Mouse (Mus musculus) heart, adult 9 months (tissue): ENCODE measurements around the gene Dram1.

Source experiments
- DNase-seq, 2 experiments: peaks; one replicate each; pipeline ENCODE4 v3.0.0; 2022; ENCODE audit warnings: low spot score in 2 of 2

Dram1 gene

DNA sequence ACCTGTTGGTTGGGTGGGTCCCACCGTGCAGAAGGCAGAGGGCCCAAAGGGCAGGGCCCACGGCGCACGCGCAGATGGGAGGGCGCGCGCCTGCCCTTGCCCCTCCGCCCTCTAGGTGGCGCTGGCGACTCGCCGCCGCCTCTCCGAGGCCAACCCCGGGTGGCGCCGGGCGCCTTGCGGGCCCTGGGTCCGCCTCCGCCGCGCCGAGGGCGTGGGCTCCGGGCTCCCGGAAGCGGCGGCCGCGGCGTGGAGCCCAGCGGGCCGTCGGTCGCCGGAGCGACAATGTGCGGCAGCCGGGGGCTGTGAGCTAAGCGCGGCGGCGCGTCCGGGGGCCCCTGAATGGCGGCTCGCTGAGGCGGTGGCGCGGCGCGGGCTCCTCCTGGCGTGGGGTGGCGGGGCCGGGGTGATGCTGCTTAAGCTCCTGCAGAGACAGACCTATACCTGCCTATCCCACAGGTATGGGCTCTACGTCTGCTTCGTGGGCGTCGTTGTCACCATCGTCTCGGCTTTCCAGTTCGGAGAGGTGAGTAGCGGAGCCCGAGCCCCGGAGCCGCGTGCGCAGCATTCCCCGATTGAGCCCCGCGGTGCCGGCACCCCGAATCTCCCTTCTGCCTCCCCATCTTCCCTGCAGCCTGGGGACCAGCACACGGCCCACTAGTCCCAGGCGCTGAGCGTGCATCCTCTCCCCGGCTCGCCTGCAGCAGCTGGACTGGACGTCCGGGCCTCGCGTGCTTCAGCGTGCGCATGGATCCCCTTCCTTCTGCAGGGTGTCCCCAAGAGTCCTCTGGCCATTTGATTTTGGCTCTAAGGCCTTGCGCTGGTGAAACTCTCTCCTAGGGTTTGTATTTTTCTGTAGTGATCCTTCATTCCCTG, at the start of gene Dram1, which contains the start of gene Gnptab:
Gene Dram1 (minus strand): TSS at position 68 of the 873 bp plus-strand sequence.
Gene Gnptab (plus strand): TSS at position 120 of the 873 bp plus-strand sequence.
- peak; percentile 85 to 88 for DNase-seq

DNA sequence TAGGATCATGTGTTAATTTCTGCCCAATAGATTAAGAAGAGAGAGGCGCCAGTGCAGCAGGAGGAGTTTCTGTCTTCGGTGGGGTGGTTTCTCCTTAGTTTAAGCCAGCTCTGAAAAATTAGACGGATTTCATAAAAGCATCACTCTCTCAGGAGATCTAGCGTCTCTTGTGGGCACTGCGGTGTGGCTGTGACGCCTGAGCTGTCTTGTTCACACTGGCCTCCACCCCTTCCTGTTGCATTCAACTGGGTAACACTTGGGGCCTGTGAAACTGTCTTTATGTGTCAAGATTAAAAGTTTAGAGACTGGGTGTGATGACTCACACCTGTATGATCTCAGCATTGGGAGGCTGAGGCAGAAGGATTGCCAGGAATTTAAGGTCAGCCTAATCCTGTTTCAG, 49.1 kb upstream of the Dram1 start:
- DNase-seq: no peak

- DNase-seq: no peak
Observed at GRCm38 (mm10) chr10:88426896-88427295, 48.0 kb upstream of the Dram1 start.

GRCm38 (mm10) chr10:88426158-88426816, 47.4 kb upstream of the Dram1 start:
- DNase-seq: peak; percentile 51 to 54

DNA sequence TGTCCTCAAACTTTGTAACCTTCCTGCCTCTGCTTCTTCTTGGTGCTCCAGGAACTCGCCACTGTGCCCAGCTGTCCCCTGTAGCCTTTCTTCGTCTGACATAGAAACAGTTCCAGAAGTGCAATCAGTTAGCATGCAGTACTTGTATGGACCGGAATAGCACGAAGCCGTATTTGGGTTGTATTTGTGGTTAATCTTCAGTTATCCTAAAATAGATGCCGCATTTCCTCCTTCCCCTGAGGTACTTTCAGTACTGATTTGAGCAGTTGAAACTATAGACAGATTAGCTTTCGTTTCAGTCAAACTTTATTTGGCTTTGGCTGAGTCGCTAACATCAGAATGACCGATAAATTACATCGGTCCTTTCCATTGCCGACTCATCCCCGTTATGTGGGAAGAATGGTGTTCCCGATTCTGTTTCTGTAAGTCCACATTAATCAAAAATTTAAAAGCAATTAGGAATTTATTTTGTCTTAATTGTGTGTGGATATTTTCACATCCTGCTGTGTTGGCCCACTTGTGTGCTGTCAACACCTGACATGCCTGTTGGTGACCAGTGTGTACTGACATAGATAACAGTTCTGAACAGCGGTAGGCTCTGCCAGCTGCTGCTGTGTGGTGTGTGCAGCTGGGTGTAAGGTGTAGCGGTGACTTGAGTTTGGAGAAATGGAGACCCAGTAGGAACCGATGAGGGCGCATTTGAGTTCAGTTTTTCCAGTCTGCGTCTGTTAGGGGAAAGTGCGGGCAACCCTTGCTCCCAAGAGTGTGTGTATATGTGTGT, 42.0 kb upstream of the Dram1 start:
- DNase-seq: no peak

- no peak for DNase-seq
Observed at GRCm38 (mm10) chr10:88420141-88420541, 41.3 kb upstream of the Dram1 start.

GRCm38 (mm10) chr10:88417686-88418085, 38.8 kb upstream of the Dram1 start:
- DNase-seq: peak in 1 of 2 experiments; percentile 29

GRCm38 (mm10) chr10:88412290-88412995, 33.6 kb upstream of the Dram1 start:
- peak in 1 of 2 experiments; percentile 25 for DNase-seq

DNA sequence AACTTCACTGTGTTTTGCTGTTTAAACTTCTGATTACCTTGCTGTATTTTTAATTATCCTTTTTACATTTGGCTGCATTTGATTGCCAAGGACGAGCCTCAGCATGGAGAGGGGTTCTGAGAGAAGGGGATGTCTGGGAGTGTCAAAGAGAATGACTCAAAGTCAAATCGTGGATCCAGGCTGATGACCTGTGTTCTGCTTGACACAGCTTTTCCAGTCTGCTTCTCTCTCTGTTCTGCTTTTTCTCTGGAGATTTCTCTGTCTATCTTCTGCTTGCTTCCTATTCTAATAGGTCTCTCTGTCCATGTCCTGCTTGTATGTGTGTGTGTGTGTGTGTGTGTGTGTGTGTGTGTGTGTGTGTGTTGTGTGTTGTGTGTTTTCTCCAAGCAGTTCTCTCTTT, 30.9 kb upstream of the Dram1 start:
- no peak for DNase-seq

DNA sequence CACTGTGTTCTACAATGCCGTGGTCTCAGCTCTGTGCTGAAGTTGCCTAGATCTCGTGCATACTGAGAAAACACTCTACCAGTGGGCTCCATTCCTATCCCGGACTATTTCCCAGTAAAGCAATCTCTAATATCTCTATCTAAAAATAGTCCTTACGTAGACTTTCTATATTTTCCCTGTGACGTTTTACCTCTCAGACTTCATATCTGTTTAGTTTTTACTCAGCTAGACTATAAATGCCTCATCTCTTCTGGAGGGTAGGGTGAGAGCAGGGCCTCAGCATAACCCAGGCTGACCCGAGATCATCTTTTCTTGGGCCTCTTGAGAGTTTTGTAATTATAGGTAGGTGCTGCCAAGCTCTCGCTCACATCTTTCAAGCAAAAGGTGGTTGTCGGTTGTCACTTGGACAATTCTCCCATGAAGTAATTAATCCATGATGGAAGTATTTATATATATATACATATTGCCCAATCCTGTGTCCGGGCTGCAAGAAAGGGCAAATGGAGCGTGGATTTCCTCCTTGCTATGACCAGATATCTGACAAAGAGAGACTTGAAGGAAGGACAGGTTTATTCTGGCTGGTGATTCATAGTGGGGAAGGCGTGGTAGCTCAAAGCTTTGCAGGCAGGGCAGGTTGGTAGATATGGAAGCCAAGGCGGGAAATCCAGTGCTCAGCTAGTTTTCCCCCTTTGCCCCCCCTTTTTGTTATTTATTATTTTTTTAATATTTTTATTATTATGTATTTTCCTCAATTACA, 29.2 kb upstream of the Dram1 start:
- no peak for DNase-seq

DNA sequence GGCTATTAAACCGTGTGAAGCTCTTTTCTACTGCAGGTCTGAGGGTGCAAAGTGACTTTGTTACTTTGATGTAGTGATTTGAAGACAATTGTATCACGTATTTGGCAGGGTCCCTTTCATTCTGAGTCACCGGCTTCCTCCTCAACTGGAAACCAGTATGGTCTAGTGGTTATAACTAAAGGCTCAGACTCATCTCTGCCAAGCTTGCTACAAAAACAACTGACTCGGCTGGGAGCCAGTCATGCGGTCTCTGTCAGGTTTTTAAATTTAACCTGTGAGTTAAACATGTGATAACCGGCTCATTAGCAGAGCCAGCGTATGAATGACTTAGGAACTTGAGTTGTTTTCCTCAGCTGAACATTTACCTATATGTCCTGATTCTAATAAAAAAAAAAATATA, 26.9 kb upstream of the Dram1 start:
- DNase-seq: peak; percentile 54 to 72

DNA sequence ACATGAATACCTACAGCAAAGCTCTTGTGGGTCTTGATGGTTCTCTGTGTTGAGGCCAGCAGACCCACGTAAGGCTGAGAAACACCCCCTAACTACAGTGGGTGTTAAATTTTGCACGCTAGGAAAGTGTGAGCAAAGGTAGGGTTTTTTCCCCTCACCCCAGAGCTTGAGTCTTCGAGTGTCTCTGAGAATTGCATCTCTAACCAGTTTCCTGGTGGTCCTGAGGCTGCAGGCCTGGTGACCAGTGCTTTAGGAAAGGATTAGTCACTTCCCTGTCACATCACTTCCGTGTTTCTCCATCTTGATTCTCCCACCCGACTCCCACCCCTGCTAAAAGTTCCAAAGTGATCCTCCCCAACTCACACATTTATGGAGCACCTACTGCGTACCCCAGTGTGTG, 25.3 kb upstream of the Dram1 start:
- no peak for DNase-seq

GRCm38 (mm10) chr10:88403021-88403420, 24.1 kb upstream of the Dram1 start:
- no peak for DNase-seq

GRCm38 (mm10) chr10:88399271-88399670, 20.4 kb upstream of the Dram1 start:
- DNase-seq: no peak

- DNase-seq: no peak
Observed at GRCm38 (mm10) chr10:88398668-88399243, 19.9 kb upstream of the Dram1 start.

GRCm38 (mm10) chr10:88392181-88392847, 13.4 kb upstream of the Dram1 start:
- no peak for DNase-seq

- no peak for DNase-seq
Observed at GRCm38 (mm10) chr10:88391495-88391894, 12.6 kb upstream of the Dram1 start.

DNA sequence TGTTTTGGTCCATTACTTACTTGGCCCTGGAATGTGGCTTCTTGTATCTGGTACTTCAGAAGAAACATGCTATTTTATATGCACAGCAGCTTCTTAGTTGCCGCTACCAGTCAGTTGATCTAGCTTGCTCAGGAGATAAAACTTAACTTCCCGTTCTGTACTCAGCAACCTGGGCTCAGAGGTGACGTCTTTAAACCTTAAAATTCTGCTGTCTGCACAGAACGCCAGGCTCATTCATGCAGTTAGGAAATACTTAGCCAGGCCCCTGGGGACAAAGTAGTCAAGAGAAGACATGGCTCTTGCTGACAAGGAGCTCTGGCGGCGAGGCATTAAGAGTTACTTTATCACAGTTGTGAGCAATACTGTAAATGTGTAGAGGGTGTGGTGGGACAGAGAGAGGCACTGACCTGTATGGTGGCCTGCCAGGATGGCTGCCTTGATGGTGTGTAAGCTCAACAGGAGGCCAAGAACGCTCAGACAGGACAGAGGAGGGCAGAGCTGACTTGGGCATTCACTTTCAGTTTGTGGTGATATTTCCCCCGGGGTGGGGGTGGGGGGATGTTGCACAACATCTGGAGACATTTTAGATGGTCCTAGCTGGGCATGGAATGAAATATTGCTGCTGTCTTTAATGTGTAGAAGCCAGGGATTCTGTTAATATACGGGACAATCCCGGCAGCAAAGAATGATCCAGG, 11.4 kb upstream of the Dram1 start:
- DNase-seq: peak; percentile 33 to 46

DNA sequence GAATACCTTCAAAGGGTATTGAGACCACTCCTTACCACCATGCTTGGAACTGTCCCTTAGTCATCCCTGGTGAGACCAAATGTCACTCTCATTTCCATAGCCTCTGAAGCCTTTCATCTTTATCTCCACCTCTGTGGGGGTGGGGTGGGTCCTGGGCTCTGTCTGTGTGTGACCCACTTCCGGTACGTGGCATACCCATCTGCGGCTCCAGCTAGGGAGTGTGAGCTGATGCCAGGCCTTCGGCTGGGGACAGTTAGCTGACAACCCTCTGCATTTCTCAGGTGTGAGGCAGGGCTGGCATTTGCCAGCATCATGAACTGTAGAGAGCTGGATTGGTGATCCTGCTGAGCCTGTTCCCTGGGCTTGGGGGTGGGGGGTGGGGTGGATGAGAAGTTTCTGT, 10.7 kb upstream of the Dram1 start:
- no peak for DNase-seq
